Mouse (Mus musculus) cerebellum, adult 2 months (tissue): ENCODE data around the gene Carmil1.

Source experiments
- CTCF ChIP-seq: fragments of 200-500 bp; IDR thresholded peaks from 2 replicates; pipeline ENCODE4 v1.5.1; 2011; ENCODE audit warnings: low read depth, mild to moderate bottlenecking, control low read depth, low read length, moderate library complexity, borderline replicate concordance; ENCODE audit not compliant: insufficient read depth
- POLR2A ChIP-seq: fragments of 200-500 bp; IDR thresholded peaks from 2 replicates; pipeline ENCODE4 v1.6.1; 2011; ENCODE audit warnings: low read length, control low read depth, borderline replicate concordance; ENCODE audit not compliant: insufficient read depth

DNA sequence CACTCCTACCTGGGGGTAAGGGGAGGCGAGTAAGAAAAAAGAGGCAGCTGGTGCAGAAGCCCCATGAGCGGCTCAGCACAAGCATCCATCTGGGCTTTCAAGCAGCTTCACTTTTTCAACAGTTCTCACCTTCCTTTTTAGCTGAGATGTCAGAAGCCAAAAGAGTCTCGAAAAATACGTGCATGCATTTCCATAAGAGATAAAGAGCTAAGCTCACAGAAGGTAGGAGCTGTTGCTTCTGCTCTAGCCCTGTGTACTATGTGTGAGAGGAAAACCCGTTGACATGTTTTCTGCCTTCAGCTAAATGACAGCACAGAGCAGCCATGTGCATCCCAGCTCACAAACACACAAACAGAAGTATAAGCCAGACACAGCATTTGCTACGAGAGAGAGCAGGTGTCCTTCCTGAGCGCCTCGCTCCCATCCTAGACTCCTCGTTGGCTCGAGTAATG is 123.0 kb downstream of the Carmil1 start:
- TF ChIP-seq CTCF (no peak), POLR2A (no peak)
